Mouse (Mus musculus): ENCODE results near the gene Mybbp1a.
A peak's percentile ranks its signal among the peaks of the same experiment; 100 is the strongest.

Gene Mybbp1a

DNA sequence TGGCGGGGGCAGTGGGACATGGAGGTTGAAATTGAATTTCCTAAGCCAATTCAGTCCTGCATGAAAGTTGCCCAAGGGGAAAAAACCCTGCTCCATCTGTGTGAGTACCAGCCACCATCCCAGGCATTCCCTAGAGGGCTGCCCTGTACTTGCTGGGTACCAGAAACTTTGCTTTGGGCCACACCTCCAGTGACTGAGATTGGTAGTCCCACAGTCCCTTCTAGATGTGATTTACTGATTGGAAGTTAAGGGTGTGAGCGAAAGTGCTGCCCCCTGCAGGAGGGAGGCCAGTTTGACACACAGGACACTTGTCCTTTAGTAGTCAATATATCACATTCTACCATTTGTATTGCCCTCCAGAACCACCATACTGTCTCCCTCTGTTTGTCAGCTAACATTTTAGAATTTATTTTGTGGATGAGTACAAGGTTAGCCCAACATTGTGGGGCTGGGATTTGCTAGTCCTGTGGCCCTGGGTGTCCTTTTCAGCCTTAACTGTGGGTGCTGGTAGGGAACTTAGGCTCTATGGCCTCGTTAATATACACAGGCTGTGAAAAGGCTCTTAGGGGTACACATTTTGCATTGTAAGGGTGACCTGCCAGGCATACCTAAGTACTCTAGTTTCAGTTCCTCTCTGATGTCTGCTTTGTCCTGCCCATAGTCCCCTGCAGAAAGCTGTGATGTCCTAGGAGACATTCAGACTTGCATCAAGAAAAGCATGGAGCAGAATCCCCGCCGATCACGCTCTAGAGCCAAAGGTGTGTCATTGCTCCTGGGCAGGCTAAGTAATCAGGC lies 5.4 kb downstream of the Mybbp1a start:
- peak; percentile 75 for DNase-seq (ENCODE audit: low spot score)

DNA sequence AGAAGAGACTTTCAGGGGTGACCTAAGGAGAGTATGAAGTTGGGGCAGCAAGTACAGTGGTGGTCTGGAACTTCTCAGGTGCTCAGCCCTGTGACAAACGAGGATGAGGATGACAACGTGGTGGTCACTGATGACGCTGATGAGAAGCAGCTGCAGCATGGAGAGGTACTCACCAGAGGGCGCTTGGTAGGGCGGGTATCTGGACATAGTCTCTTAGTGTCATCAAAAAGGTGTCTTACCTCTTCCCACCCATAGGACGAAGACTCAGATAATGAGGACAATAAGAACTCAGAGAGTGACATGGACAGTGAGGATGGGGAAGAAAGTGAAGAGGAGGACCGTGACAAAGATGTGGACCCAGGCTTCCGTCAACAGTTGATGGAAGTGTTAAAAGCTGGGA lies 6.3 kb downstream of the Mybbp1a start:
- DNase-seq (ENCODE audit: low spot score), result no peak

DNA sequence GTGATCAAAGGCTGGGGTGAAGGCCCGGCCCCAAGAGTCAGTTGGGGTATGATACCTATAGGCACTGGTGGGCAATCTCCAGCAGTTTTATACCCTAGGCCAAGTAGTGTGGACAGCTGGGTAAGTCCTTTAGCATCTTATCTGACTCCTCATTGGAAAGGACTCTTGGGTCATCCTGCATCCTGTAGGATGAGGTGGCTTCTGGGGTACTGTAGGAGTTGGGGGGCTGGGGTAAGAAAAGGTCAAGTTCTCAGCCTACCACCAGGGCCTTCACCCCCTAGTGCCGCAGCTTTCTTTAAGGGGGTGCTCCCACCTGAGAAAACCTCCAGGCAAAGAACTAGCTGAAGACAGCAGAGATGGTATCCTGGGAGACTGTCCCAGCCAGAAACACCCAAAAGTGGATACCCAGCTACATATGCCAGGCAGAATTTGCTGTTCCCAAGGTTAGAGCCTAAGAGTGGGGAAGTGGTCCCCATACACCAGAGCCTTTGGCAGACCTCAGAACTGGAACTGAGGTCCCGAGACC lies 11.0 kb downstream of the Mybbp1a start:
- DNase-seq (ENCODE audit: low spot score), result no peak

DNA sequence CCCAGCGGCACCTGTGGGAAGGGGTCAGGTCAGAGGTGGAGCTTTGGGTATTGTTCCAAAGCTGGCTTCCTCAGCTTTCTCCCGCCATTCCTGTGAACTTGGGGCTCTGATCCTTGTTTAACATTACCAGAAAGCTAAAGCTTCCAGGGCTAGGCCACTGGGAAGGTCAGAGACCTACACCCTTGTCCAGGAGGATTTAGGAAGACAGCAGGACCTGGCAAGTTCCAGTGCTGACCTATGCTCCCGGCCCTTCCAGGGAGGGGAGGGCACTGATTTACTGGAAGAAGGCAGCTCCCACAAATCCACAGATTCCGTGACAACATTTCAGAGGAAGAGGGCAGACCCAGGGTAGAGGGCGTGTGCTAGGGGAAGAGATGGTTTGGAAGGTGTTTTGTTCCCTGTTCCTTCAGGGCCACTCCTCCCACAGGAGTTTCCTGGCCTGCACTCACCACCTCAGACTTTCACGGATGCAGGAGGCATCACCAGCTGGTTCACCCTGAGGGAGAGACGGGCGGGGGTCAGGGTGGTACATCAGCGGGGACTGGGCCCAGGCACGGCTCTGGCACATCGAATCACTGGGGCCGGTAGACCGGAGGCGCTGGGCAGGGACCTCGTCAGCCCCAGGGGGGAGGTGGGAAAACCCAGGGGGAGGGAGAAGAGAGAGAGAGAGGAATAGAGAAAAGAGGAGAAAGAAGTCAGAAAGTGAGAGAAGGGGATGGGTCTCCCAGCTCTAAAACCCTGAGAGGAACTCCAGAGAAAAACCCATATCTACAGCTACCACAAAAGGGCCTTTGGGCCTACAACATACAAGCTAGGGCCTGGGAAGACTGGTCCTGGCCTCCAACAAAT lies 12.2 kb downstream of the Mybbp1a start:
- DNase-seq (ENCODE audit: low spot score), result no peak

DNA sequence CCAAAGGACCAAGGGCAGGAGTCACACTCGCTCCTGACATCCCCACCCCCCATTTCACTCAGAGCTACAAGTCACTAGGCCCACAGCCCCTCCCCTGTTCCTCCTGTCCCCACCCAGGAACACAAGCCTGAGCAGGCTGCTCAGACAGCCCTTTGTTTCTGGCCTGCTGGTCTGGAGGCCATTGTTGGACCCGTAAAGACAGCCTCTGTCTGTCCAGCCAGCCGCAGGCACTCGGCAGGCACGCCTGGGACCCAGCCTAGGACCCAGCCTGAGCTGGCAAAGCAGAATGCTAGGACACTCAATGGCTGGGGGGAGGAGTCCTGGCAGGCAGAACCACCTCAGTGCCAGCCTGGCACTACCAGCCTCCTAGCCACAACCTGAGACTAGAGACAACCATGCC lies 14.5 kb downstream of the Mybbp1a start:
- DNase-seq (ENCODE audit: low spot score), result no peak

DNA sequence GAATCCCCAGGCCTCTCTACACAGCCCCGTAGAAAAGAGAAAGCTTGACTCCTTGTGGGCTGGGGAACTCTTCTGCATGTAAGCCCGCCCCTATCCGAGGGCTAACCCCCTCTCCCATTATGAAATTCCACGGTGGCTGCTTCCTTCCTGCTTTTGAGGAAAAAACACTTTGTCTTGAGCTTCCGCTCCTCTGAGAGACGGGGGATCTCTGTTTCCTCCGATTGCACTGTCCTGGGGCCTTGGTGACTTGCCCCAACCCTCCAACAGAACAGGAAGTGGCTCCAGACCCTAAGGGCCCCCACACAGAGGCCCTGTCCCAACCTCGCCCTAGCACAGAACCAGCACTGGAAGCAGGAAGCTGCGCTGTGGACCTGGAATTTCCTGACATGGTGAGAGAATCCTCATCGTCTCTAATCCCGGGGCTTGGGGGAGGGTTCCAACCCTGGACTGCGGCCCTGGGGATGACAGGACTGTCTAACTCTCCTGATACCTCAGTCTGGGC lies 16.9 kb downstream of the Mybbp1a start:
- no peak for DNase-seq (ENCODE audit: low spot score)

DNA sequence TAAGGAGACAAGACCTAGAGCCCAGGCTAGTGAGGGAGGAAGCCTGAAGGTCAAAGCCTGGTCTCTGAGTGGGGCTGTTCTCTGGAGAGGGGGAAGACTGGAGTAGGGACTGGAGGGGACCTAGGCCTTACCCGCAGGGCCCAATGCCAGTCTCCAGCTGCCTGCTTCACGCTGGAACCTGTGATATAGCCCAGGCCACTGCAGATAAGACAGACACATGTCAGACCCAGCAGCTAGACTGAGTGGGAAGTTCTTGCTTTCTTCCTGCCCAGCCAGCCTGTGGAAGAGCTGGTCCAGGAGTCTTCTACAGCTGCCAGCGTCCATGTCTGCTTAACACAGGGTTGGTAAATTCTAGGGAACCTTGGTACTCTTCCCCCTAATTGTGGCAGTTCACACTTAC lies 17.3 kb downstream of the Mybbp1a start:
- DNase-seq (ENCODE audit: low spot score), result no peak

DNA sequence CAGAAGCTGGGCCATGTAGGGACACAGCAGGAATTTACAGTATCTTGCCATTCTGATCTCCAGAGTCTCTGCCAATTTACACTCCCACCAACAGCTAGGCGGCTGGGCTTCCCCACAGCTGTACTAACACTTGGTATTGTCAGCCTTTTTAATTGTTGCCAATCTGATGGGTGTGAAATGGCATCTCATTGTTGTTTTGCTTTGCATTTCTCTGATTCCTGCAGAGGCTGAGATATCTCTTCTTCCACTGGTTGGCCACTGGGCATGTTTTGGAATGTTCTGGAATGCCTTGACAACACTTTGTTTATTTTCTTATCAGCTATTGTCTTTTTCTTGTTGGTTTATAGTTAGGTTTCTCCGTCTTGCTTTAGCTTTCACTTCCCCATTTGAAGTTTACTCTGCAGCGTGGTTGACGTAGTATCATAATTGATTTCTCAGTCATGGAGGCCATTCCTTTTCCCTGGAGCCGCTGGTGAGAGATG lies 20.4 kb downstream of the Mybbp1a start:
- no peak for DNase-seq (ENCODE audit: low spot score)

DNA sequence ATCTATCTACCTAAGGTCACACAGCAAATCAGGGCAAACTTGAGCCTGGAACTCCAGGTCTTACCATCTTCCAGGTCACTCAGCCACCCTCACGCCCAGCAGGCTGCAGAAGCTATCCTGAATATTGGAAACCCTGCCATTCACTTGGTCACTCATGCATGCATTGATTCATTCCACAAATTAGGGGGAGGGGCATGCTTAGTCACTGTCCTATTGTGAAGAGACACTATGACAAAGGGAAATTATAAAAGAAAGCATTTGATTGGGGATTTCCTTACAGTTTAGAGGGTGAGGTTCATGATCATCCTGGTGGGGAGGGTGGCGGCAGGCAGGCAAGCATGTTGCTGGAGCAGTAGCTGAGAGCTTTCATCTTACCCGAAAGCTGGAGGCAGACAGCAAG lies 23.7 kb downstream of the Mybbp1a start:
- DNase-seq (ENCODE audit: low spot score), result peak; percentile 85

DNA sequence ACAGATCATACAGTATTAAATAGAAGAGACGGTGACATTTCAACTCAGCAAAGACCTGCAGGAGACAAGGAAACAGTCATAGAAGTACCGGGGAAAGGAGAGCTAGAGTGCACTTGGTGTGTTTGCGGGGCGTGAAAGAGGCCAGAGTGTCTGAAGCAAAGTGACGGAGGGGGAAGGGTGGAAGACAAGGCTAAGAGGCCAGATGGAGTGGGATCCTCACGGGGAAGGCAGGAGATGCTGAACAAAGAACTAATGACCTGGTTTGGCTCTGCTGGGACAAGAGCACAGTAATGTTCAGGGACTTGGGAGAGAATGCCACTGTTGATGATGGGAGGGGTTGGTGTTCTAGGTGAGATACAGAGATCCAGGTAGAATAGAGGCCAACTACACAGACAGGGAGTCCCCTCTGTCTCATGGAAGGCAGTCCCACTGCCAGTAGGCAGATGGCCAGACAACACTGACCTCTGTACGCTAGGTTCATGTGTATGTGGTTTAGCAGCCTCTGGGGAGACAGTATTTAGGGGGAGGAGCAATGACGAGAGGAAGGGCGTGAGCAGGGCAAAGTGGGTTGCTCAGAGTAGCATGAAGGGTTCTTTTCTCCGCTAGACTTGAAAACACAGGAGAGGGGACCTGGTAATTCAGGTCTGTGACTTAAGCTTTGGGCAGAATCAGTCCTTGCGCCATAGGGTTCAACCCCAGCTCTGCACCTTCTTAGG lies 25.0 kb downstream of the Mybbp1a start:
- DNase-seq (ENCODE audit: low spot score), result peak; percentile 59

DNA sequence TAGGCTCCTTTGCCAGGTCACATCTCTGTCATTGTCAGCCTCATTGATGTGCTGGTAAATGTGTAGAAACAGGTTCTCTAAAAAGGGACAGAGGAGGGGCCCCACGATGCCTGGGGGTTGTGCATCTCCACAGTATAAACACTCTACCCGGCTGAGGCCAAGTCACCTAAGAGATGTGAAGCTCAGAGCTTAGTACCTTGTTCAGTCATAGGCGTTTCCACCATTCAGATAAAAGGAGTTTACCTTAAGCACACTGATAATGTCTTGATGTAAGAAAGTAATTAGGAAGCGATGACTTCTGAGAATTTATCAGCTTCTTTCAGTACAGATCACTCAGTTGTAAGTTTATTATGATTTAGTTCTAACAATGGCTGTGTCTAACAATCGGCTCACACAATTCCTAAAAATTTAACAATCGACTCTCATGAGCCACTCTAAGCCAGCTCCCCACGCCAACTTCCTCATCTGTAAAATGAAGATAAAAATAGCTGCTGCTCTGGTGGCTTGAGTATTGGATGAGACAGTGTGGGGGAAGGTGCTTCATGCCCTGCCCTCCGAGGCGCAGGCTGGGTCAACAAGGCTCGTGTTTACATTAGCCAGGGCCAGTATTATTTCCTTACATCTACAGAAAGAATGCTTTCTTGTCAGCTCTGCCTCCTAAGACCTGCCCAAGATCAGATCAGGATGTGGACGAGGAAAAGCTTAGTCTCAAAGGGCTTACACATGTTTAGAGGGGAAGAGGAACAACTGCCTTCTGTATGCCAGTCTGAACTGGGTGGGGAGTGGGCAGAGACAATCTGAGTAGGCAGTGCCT lies 25.7 kb downstream of the Mybbp1a start:
- DNase-seq (ENCODE audit: low spot score), result no peak

DNA sequence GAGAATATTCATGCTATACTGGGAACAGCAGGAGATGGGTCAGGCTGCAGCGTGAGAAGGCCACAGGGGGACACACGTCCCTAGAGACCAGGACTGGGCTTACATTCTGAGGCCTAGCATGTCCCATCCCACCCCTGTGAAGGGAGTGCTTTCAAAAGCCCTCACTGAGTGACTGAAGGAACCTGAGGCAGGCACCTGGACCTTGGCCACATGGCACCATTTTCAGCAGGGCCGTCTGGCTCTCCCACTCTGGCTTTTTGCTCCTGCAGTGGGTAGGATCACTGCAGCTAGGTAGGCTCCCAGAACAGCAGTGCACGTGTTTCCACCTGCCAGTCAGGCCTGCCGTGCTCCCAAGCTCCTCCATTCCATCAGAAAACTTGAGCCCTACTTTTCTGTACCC lies 27.4 kb downstream of the Mybbp1a start:
- DNase-seq (ENCODE audit: low spot score), result no peak

DNA sequence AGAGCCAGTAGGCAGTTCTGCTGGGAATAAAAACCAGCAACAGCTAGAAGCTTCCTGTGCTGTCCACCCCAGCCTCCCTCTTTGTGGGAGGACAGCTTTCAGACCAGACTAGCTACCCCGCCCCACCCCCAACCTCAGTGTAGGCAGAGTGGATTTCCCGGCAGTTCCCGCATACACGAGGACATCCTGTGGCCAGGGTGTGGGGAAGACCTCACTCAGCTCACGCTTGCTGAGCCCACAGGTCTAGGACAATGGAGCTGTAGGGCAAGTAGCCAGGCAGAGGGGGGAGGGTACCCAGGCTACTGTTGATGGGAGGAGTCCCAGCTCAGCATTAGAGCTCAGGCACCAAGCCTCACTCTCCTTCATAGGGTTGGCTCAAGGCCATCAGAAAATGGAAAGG lies 28.1 kb downstream of the Mybbp1a start:
- no peak for DNase-seq (ENCODE audit: low spot score)

DNA sequence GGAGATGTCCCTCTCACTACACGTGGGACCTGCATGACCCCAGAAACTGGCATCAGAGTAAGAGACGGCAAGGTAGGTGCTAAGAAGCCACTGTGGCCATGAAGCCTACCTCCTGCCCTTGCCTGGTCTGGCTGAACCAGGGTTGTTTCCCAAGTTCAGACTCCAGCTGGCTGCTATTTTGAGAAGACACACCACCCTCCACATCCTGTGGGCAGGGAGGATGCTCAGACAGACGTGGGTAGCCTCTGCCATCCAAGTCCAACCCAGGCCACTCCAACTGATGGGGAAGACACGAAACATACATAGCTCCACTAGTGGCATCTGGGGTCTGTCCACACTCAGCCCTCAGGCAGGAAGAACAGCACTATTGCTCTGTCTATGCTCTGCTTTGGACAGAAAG lies 28.8 kb downstream of the Mybbp1a start:
- no peak for DNase-seq (ENCODE audit: low spot score)

DNA sequence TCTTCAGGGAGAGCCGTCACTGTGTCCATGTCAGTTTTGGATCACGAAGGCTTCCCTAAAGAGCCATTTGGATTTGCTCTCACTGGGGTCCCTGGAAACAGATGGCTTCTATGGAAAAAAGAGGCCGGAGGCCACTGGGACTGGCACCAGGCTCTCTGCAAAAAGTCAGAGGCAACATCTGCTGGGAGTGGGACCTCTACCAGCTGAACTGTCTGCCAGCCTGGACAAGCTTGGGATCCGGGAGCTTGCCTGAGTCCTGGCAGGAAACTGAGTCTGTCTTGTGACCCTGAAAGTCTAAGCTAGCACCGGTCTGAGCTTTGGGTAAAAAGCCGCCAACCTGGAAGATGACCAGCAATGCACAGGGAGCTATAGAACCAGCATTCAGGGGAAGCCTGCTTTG lies 30.2 kb downstream of the Mybbp1a start:
- DNase-seq (ENCODE audit: low spot score), result no peak

DNA sequence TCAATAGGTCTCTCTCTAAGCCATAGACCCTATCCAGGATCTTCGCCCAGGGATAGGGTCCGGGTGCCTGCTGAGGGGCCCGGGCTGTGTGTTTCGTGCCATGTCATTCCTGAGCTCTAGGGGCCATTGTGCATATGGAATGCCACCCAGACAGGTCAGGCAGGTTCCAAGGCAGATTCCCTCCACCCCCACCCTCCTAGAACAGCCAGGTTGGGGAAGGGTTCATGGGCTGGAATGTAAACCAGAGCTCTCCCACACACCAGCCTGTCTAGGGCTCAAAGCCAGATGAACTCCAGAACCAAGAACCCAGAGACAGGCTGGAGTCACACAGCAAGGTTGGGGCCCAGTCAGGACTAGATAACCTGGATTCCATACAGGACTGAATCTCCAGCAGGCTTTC lies 32.4 kb downstream of the Mybbp1a start:
- DNase-seq (ENCODE audit: low spot score), result no peak

DNA sequence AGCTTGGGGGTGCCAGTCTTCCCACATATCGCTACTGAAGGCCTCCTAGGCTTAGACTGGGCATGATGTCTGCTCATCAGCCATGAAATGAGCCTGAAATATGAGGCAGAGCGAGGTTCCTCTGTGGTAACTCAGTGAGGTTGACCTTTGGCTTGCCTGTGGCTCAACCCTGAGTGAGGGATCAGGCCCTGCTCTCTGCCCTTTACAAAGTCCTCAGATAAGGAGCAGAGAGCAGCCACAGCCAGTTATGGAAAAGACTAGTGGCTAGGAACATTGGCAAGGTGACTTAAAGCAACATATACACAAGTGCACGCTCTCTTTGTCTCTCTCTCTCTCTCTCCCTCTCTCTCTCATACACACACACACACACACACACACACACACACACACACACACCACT lies 33.8 kb downstream of the Mybbp1a start:
- no peak for DNase-seq (ENCODE audit: low spot score)

DNA sequence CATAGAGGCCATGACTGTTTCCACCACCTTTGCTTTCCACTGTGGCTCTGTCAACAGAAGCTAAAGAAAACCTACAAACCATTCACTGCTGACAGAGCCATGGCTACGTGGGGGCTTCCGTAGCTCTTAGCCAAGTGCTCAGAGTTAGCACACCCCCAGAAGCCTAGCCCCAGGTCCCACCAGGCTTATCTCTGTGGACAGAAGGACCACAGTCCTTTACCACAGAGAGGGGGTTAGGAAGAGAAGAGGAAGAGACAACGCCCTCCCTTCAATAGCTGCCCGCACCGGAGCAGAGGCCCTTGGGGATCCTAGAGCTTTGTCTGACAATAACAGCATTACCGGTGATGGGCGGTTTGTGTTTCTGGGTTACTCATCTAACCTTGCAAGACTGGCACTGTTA lies 34.3 kb downstream of the Mybbp1a start:
- no peak for DNase-seq (ENCODE audit: low spot score)

DNA sequence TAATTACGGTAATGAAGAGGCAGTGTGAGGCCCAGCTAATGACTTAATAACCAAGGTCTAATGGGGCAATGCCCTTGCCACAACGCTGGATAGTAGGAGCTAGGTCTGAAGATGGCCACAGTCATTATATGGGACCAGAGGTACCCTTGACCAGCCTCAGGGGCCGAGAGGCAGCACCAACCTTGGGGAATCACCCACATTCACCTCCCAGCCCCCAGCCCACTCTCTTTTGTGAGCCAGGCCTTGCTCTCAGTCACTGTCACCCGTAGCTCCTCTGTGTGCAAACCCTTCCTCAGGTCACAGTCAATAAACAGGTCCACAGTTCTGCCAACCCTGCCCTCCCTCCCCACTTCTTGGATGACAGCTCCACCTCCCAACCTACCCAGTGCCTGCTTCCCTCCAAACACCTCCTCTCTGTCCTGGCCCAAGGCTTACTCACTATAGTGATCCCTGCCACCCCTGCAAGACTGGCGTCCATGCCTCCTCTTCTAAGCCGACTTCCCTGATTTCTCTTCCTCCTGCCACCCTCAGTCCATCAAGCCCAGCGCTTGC lies 35.0 kb downstream of the Mybbp1a start:
- no peak for DNase-seq (ENCODE audit: low spot score)

DNA sequence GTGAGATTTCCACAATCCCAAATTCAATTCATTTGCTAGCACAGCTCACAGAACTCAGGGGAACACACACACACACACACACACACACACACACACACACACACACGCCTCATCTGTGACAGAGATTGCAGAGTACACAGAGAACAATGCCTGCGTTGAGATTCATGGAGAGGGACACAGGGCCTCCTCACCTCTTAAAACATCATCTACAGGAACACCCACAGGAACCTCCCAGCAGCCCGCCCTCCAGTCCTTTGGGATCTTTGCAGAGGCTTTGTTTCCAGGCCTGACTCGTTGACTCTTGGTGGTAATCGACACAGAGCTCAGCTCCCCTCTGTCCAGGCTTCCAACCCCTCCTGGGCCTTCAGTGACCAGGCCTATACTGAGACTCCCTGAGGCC lies 36.0 kb downstream of the Mybbp1a start:
- no peak for DNase-seq (ENCODE audit: low spot score)

DNA sequence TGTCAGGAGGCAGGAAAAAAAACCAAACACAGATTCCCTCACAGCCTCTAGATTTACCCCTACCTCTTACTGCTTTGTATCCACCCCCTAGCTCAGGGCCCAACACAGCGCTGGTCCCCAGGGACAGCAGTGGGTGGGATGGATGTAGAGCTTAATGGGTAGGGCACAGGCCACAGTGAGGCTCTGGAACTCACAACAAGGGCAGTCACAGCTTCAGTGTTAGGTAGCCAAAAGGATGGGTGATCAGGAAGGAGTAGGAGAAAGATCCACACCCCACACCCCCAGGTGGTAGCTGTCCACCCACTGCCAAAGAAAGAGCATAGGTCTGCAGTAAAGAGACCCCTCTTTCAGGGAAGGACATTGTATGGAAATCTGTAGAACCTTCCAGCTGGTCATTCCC lies 36.5 kb downstream of the Mybbp1a start:
- DNase-seq (ENCODE audit: low spot score), result no peak
